Mouse (Mus musculus) cerebellum, adult 8-10 months (tissue): ENCODE data around the gene Idh3b.

Experiments
- DNase-seq: peaks from one replicate; pipeline ENCODE4 v3.0.0; 2022

Gene Idh3b

DNA sequence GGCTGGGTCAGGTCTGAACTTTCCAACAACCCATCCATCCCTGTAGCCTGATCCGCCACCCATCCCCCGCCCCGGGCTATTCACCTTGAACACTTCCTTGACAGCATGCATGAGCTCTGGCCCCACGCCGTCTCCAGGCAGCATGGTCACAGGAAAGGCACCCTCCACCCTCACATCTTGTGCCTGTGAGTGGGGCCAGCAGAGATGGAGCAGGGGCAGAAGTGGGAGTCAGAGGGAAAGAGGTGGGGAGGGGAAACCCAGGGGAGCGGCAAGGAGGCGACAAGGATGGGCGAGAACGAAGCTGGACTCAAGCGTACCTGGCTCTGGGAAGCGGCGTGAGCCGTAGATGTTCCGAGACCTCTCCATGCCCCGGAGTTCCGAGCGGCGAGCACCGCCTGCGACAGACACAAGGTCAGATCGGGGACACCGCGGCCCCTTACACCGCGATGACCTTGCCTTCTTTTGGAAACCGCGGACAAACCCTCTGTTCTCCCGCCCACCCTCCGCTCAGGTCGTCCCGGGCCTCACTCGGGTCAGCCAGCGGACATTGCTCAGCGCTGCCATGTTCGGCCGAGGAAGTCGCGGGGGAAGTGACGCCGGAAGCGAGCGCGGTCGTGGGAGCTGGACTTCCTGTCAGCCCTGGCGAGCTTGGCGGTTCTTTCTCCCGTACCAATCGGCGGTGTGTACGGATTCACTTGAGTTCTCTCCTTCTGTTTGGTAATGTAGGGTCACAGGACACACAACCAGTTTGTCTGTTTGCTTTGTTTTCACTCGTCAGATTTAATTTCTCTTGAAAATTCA is at the start of gene Idh3b:
TSS of gene Idh3b (minus strand) at position 694 of the 801 bp plus-strand sequence.
- DNase-seq: peak; percentile 84

DNA sequence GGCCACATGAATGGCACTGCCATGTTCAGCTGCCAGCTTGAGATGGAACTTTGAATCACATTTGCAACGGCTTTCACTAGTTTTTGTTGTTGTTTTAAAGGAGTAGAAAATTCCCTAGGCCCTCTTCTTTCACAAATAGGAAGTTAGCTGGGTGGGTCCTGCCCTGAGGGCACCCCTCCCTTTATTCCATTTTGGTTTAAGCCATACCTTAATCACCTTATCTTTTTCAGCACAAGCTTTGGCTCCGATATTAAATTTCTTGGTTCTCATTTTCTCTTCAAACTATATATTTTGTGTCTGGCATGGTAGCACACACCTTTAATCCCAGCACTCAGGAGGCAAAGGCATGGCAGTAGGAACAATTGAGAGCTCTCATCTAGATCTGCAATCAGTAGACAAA is 45.2 kb upstream of the Idh3b start:
- no peak for DNase-seq

DNA sequence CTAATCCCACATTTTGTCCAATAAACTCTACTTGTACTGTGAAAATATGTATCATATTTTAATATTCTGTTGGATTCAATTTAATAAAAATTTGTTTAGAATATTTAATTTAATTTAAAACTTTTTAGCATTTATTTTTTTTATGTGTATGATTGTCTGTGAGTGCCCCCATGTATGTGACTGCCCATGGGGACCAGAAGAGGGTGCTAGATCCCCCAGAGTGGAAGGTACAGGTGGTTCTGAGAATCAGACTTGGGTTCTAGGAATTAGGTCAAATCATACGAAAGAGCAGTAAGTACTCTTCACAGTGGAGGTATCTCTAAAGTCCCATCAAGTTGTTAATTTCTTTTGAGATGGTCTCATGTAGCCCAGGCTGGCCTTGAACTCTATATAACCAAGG is 42.7 kb upstream of the Idh3b start:
- no peak for DNase-seq

DNA sequence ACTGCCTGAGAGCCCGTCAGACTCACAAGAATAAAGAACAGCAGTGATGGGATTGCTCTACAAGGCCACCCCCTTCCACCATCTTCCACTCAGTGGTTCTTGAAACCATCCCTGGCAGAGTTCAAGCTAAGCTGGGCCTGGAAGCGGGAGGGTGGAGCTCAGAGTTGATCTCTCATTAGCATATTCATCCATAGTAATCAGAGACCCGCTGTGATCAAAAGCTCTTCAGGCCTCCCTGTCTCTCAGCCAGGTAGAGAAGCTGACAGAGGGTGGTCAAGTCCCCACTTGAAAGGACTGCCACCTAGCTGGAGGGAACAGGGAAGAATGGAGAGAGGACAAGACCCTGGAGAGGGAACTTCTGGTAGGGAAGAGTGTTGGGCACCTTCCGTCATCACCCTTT is 18.7 kb upstream of the Idh3b start:
- DNase-seq: no peak

DNA sequence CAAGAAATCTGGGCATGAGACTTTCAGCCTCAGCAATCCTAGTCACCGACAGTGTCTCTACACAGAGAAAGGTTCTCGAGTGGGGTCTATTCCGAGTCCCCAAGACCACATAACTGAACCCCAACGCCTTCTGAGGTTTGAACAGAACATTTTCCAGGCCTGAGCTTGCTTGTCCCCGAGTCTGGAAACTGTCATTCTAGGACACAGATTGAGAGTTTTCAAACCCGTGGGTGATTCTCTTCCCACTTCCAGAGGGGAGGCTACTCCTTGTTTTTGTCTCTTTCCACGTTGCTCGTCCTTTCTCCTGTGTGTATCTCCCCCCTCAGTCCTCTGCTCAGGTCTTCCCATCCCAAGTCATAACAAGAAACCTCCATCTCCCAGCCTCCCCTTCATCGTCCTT is 13.2 kb upstream of the Idh3b start:
- no peak for DNase-seq

DNA sequence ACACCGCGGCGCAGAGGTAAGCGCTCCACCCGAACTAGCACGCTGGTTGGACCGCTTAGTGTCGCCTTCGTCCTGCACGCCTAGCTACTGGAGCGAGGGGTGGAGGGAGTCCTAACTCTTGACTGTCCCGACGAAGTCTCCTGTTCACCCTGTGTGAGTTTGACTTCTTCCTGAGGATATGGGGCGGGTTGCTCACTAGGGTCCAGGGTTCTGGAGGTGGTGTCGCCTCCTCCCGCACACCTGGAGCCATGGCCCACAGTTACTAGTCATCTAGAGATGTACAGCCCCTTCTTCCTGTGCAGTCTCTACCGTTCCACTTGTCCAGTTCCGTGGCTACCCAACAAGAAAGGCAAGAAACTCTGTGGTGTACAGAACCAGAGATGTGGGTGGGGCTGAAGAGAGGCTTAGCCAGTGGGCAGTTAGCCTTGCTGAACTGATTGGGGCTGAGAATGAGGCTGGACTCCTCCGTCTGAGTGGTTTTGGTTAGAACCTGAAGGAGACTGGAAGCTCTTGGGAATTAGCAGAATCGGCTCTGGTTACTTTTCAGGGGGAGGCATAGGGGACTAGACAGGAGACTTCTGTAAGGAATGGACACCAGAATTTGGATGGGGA is 11.9 kb upstream of the Idh3b start:
- DNase-seq: no peak

DNA sequence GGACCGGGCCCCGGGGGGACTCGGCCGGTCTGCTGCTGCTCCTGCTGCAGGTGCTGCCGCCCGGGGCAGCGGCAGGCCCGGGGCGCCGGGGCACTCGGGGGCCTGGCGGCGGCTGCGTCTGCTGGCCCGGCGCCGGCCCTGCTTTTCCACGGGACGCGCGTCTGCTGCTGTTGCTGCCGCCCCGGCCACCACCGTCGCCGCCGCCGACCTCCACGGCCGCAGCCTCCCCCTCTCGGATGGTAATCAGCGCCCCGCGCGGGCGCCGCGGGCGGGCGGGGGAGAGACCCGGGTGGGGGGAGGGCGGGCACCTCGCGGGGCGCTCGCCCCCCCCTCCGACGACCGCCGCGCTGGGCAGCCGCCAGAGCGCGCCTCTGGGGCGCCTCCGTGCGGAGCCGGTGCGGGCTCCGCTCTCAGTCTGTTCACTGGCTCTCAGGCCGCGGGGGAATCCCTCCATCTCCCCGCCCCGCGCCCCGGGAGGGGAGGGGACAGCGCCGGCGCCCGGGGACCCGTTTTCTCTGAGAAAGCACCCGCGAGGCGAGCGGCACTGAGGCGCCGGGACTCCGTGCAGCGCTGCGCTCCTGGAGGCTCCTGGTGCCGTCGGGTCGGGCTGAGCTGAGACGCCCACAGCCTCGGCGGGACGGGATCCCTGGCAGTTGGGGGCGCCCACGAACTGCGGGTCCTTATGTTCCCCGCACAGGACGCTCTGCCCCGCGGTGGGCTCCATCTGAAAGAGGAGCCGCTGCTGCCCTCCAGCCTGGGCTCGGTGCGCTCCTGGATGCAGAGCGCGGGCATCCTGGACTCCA is 11.2 kb upstream of the Idh3b start:
- DNase-seq: no peak

DNA sequence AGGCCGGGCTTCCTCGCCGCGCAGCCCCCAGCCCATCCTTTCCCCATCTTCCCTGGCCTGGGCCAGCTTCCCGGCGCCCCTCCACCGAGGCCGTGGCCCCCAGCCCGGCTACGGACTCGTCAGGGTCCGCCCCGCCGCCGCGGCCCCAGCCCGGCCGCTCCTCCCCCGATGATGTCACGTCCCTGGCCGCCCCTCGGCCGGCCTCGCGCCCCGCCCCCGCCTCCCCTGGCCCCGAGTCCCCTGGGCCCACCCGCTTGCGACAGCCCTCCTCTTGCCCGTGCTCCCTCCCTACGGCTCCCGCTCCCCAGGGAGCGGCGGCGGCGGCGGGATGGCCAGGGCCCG is 10.6 kb upstream of the Idh3b start, which contains the start of gene Ebf4:
TSS of gene Ebf4 (plus strand) at position 234 of the 342 bp plus-strand sequence.
- DNase-seq: peak; percentile 27

DNA sequence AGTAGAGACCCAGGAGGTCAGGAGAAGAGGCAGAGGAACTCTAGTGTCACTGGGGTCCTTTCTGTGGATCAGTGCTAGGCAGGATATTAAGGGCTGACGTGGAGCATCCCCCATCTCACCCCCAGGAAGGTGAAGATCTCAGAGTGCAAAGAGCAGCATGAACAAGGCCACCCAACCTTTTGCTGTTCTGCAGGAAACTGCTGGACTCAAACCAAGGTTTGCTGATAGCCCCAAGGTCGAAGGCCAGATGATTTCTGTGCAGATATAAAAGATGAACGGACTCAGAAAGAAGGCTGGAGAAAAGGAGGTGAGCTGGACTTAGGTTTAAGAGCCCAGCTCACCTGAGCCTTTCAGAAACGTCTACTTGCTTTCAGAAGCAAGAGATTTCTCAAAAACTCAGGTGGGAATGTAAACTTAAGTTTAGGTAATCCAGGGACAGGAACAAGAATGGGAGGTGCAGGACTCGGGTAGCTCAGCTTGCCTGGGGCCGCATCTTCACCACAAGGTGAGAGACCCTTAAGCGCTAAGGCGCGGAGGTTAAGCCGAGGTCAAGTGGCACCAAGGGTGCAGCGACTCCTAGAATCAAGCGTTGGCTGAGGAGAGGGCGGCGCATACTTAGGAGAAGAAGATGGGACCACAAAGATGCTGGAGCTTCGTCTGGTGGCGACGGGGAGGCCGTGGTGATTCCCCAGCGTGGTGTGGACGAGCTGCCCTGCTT is 10.0 kb upstream of the Idh3b start:
- no peak for DNase-seq

DNA sequence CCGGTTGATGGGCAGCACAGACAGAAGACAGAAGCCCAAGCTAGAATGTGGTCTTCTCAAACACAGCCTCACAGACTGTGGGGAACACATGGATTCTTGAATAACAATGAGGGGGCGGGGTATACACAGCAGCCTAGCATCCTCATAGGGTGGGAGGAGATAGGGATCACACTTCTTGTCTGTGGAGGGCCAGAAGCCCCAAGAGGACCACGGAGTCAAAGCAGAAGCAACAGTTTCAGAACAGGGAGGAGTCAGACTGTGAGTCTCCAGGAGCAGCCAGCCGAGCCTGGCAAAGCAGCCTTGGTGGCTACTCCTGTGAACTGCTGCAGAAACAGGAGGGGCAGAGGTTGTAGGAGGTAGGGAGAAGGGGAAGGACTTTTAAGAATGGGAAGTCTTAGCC is 9.1 kb upstream of the Idh3b start:
- no peak for DNase-seq

DNA sequence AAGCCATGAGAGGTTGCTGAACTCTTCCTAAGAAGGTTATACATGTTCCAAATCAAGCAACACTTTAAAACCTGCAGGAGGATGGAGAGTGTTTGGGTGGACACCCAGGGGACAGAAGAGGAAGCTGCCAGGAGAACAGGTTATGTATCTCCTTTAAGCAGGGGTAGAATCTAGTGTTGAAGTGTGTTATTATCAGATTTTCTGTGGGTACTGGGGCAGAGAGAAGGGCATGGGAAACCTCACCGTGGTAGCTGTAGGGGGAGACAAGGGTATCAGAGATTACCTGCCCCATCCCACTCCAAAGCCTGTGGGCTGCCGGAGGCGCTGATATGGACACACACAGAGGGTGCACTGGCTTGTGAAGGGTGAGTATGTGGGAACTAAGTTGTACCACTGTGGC is 8.7 kb upstream of the Idh3b start:
- no peak for DNase-seq

DNA sequence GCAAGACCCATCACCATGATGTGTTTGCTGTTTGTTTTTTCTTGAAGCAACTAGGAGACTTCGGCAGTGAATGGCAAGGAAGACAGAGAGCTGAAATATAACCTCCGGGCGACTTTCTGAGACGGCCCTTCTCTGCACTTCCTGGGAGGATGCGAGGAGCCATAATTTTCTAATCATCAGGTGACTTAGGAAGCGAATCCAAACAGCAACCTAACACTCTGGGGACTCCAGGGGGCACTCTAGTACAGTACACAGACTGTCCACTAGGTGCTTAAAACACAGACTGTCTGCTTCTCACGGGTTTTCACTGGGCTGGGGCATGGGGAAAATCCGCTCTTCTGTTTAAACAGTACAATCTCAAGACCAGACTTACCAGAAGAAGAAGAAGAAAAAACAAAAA is 7.1 kb upstream of the Idh3b start:
- peak; percentile 74 for DNase-seq

DNA sequence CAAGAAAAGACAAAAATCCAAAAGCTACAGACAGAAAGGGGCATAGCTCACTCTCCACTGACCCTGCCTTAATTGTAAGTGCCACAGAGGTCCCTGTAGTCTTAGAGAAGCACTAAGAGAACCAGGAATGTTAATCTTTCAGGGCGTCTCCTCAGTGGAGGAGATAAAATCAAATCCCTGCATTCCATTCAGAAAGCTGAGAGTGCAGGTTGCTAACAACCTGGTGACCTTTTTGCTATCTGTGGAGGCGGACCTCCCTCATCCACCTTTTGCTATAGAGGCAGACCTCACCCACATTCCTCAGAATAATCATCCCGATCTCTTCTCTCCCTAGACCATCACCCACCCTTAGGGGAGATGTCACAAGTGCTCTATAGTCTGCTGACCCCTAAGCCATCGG is 4.7 kb upstream of the Idh3b start:
- no peak for DNase-seq

DNA sequence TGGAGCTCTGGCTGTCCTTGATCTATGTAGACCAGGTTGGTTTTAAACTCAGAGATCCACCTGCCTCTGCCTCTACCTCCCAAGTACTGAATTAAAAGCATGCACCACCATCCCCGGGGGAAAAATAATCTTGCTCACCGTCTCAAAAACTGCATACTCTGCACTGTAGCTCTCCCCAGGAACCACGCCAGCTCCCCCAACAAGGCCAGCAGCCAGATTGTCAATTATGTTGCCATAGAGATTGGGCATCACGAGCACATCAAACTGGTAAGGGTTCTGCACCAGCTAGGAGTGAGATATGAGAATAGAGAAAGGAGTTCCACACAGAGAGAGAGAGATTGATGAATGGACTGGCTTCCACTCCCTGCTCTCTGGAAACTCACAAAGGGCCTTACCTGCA is 3.5 kb downstream of the Idh3b start:
- DNase-seq: no peak

DNA sequence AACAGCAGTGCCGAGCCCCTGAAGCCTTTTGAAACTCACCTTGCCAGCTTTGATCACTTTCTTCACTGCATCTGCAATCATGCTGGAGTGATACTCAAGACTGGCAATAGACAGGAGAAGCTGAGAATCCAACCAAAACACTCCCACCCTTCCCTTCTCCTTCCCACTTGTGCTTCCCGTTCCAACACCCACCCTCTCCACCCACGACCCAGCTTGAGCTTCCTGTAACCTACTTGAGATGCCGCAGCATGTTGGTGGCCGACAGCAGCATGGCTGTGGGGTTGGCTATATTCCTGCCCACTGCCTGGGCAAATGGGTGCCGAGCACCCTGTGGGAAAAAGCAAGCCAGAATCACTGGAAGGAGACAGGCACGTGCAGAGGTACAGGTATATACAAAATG is 4.1 kb downstream of the Idh3b start:
- no peak for DNase-seq

DNA sequence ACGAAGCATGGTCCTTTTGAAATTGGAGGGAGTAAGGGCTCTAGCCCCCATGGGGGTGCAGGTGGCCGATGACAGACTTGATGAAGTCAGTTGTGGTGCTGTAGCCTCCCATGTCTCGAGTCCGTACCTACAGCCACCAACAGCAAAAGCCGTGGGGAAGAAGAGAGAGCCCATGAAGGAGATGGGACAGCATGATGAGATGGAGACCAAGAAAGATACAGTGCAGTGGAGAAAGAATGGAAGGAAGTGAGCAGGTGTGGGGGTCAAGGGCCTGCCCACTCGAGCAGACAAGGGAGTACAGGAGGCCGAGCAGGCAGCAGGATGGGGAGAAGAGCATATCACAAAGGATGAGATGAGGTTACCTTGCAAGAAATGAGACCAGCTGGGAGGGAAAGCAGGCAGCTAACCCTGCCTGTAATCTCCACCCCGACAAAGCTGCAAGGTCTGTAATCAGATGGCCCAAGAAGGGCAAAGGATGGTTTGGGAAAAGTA is 4.7 kb downstream of the Idh3b start:
- no peak for DNase-seq

DNA sequence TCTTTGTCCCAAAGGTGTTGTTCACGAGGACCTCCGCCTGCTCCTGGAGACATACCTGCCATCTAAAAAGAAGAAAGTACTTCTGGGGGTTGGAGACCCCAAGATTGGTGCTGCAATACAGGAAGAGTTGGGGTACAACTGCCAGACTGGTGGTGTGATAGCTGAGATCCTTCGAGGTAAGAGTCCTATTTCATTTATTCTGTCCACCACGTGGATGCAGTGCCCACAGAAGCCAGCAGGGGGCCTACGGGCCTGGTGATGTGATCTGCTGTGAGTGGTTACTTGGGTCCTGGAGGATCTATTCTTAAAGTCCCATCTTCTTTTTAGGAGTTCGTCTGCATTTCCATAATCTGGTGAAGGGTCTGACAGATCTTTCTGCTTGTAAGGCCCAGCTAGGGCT is 8.7 kb downstream of the Idh3b start:
- no peak for DNase-seq

DNA sequence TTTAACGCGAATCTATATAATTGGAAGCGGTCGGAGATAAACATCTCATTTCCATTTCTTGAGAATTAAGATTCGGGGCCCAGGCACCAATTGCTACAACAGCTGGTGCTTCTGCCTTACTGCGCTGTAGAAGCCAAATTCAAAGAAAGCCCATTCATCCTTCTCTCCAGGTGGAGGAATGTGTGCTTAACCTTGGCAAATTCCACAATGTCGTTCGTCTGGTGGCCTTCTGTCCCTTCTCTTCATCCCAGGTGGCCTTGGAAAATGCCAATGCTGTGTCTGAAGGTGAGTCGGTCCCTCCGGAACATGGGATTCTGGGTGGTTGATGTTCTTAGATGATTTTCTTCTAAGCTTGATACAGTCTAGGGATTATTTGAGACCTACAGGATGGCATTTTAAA is 9.5 kb downstream of the Idh3b start:
- no peak for DNase-seq

DNA sequence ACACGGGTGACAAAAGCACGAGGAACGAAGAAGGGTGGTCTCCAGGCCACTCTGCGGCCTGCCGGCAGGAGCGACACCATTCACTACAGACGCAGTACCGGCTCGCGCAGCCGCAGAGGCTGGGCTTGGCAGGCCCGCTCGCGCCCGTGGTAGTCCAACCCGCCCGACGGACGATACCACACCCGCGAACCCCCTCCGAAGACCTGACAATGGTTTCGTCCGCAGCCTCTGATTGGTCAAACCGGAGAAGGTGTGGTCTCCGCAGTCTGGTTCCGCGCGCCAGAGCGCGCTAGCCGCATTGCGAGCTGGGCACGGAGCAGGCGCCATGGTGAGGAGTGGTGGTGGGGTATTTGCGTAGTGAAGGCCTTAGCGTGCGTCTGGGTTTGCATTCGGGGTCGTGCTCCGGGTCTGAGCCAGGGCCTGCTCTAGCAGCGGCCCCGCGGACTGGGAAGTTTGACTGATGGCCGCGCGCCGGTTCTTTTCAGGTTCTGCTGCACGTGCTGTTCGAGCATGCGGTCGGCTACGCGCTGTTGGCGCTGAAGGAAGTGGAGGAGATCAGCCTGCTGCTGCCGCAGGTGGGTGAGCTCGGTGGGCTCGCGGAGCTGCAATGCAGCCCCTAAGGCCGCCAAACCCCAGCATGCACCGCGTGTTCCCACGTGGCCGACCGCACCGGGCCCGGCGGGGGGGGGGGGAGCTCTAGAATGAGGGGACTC is 10.0 kb downstream of the Idh3b start, which contains the start of gene Nop56:
TSS of gene Nop56 (plus strand) at position 282 of the 713 bp plus-strand sequence.
- peak; percentile 100 for DNase-seq

DNA sequence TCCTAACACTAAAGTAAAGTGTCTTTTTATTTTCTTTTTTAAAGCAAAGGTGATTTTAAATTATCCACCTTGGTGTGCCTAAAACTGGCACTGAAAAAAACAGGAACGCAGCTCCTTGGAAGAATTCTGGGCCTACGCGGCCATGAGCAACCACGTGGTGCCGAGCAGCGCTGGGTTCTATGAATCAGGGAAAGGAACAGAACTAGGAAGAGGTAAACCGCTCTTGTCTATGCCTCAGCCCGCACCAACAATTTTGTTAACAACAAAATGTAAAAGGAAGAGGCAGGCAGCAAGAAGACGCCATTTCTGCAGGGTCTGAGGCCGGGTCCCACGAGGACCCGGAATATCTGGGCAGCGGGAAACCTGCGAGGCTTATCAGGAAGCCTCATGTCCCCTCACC is 10.6 kb downstream of the Idh3b start:
- DNase-seq: no peak

DNA sequence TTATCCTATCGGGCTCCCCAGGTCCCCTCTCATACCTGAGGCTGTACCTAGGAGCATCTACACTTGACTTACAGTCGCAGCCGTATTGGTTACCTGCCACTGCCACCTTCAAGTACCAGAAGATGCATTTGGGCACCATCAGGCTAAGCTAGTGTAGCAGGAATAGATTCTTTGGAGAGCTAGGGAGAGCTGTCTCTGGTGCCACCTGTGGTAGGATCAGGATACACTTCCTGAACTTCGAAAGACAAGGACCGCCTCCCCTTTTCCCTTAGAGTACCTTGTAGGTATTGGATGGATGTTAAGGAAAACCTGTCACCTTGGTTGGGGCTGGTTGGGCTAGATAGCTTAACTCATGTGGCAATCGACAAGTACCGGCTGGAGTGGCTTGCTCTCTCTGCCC is 16.3 kb downstream of the Idh3b start:
- no peak for DNase-seq

DNA sequence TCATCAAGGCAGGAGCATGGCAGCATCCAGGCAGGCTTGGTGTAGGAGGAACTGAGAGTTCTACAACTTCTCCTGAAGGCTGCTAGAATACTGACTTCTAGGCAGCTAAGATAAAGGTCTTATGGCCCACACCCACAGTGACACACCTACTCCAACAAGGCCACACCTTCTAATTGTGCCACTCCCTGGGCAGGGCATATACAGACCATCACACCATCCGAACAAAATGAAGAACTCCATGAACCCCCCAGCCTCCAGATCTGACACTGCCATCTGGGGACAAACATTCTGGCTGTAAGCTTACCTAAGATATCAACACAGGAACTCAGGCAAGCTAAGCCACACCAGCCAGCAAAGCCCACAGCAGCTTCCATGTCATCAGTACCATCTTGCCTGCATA is 18.8 kb downstream of the Idh3b start:
- no peak for DNase-seq
